Mouse (Mus musculus) NIH3T3 (cell line): ENCODE data around the gene Slc12a8.
A peak's percentile ranks its signal among the peaks of the same experiment; 100 is the strongest.

Source experiments
- DNase-seq: peaks from one replicate; pipeline ENCODE4 v3.0.0-alpha.2; 2012; ENCODE audit warnings: low read depth

Gene Slc12a8

DNA sequence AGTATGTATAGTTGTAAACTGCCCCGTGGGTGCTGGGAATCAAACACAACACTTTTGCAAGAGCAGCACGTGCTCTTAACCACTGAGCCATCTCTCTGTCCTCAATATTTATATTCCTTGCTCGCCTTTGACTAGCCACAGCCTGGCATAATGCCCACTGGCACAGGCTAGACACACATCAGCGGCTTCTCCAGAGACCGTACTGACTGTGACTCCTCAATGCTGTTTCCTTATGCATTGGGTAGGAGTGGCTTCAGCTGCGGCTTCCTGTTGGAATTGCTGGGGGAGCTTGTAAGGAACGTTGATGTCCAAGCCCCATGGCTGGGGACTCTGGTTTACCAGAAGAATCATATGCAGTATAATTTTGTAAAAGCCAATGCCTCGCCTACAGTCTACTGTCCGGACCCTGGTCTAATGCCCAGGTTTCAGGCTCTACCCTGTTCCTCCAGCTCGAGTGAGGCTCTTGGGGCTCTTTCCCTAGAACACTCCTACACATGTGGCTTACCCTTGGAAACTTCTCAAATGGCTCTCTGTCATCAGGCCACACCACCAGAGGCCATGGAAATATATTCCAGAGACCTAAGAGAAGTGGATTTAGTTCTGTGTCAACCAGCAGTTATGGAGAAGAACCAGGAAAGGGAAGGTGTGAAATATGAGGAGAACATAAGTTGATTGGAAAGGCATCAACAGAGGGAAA, 158.2 kb downstream of the Slc12a8 start:
- no peak for DNase-seq

DNA sequence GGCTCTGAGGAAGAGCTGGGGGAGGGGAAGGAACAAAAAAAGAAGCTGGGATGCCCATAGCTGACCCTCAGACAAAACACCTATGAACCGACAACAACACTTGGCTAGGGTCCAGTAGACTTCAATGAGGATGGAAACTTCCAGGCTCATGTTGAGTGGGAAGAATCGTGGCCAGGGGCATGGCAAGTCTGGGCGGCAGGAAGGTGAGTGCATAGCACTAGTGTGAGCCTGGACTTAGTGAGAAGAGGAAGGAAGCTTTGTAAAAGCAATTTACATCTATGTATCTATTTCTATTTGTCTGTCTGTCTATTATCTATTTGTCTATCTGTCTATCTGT, 158.7 kb downstream of the Slc12a8 start:
- DNase-seq = no peak

DNA sequence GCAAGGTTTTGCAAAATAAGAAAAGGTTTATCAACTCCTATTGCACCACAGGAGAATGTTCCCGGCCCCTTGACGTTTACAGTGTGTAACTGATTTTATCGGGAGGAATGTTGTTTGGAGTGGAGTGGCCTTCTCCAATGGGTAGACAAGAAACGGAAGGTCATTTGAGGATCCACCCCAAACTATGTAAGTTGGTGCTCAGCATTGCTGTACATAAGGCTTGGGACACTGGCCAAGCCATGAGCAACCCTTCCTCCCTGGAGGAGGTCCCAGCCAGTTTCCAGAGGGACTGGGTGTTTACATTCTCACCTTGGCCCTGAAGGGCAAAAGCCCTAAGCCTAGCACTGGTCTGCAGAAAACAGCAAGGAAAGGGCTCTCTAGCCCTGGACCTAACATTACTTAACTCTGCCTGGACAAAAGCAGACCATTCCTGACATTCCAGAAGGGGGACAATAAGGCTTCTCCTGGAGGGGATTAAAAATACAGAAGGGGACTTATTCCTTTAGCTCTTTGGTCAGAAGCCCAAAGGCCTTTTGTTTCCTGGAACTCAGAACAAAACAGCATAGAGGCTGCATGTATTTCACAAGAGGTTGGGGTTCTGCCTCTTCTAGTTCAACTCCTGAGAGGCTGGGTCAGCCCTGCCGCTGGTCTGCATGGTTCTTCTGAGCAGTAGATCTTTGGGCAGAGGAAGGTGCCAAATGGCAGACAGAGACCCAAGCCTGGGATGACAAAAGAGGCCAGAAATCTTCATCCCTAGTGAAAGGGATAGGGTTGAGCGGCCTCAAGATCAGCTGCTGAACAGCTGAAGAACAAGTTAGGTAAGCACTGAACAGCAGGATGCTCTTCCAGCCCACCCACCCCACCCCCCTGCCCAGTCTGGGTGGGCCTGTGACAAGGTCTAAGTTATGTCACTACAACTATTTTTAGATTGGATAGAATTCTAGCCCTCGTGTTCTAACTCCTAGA, 159.5 kb downstream of the Slc12a8 start:
- DNase-seq = peak; percentile 93

DNA sequence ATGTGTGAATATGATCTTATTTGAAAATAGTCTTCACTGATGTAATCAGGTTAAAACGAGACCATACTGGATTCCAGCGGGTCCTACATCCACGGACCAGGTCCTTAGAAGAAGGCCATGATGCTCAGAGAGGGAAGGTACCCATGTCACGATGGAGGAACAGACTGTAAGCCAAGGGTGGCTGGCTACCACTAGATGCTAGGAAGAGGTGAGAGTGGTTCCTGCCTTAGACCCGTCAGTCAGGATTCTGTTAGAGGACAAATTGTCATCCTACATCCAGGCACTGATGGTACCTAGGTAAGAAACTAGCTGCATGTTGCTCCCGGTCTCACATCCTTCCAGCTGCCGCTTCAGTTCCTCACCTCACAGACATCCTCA, 160.2 kb downstream of the Slc12a8 start:
- no peak for DNase-seq

DNA sequence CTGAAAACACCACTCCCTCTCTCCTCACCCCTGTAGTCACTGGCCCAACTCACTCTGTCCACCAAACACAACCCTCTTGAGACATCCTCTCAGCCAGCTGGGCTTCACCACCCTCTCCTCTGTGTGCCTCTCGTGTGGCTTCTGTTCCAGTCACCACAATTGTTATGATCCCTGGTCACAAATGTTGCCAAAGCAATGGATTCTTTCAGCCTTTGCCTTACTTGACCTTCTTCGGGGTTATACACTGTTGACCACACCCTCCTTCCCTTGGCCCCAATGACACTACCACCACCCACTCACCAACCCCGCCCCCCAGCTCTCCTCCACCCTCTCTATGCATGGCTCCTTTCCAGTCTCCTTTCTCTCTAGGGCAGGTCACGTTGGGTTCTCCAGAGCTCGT, 160.8 kb downstream of the Slc12a8 start:
- DNase-seq = no peak

GRCm38 (mm10) chr16:33680271-33680670, 163.1 kb downstream of the Slc12a8 start:
- DNase-seq = no peak

- DNase-seq = no peak
Observed at GRCm38 (mm10) chr16:33680816-33681215, 163.7 kb downstream of the Slc12a8 start.

DNA sequence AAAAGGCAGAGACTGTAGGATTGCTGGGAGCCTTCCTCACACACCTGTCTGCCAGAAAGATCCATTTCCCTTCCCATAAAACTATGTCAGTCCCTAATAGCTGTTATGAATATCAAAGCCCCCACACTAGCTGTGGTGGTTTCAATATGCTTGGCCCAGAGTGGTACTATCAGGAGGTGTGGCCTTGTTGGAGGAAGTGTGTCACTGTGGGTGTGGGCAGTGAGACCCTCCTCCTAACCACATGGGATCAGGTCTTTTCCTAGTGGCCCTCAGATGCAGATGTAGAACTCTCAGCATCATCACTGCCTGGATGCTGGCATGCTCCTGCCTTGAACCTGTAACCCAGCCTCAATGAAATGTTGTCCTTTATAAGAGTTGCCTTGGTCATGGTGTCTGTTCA, 164.5 kb downstream of the Slc12a8 start:
- no peak for DNase-seq

- no peak for DNase-seq
Observed at GRCm38 (mm10) chr16:33682651-33683050, 165.5 kb downstream of the Slc12a8 start.

DNA sequence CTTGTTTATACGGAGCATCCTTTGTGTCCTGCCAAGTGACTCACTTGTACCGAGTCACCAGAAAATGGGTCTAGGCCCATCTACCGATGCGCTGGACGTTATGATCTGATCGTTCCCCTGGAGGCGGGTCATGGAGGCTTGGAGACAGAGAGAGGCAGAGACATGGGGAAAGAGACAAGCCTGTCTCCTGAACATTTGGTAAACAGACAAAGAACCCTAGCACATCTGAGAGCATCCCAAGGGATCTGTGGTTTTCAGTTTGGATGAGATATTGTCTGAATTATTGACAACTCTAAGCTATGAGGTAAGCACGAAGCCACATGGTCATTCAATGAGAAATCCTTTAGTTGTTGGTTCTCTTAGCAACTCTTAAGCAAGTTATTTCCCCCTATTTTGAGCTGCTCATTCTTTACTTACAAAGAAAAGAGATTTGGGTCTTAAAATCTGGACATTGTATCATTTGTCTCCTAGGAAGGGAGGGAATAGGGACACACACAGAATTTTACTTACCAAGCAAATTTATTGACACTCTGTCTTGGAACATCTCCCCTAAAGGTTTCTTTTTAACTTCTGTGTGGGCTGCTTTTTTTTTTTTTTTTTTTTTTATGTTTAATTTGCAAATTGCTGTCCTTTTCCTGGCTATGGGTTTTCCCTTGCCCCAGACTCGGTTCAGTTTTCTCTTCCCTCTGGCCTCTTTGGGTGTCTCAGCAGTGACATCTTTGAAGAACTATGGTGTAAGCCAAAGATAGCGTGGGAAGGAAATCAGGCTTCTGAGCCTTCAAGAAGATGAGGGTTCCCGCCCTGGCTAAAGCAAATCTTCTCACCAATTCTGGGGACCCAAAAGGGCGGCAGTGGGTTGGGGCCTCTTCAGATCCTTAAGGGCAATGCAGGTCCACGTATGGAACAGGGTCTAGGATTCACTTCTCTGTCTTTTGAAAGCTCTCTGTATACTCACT, 166.4 kb downstream of the Slc12a8 start:
- peak; percentile 65 for DNase-seq

- DNase-seq = peak; percentile 83
Observed at GRCm38 (mm10) chr16:33684162-33684702, 167.1 kb downstream of the Slc12a8 start, which contains the start of gene Heg1. Gene Heg1, plus strand, starts transcription at chr16:33684370.

DNA sequence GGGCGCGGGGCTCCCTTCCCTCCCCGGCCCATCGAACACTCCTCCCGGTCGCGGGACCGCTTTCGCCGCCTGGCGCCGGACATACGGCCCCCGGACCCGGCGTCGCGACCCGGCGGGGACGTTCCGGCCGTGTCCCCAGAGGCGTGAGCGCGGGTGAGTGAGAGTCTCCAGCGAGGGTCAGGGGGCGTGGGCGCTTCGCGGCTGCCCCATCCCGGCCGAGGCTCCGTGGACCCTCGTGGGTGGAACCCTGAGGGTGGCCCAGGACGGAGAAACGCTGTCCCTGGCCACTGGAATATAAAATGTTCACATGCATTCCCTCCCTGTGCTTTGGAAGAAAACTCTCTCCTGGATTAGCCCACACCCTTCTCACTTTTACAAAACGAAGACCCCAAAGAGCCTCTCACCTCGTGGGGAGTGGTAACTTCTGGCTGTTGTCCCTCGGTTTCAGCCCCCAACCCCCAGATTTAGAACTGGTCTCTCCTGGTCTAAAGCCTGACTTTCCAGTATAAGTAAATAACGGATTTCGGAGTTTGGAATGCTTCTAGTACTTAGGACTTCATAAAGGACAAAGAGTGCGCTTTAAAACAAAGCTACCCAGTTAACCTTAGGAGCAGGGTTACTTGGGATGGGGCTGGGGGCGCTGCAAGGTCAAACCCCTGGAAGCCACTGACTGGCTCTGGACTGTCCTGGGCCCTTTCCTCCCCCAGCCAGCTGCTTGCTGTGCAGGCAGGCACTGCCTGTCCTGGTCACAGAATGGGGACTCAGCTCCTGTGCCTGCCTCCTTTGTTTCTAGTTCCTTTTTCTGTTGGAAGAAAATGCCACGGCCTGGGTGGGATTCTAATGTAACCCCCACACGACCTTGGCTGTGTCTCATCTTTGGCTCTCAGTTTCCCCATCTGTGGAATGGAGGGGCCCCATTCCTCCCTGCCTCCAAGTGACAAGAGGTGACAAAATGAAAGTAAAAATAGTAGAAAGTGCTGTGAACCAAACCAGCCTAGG, 167.9 kb downstream of the Slc12a8 start:
- no peak for DNase-seq

GRCm38 (mm10) chr16:33686056-33686455, 168.9 kb downstream of the Slc12a8 start:
- no peak for DNase-seq

DNA sequence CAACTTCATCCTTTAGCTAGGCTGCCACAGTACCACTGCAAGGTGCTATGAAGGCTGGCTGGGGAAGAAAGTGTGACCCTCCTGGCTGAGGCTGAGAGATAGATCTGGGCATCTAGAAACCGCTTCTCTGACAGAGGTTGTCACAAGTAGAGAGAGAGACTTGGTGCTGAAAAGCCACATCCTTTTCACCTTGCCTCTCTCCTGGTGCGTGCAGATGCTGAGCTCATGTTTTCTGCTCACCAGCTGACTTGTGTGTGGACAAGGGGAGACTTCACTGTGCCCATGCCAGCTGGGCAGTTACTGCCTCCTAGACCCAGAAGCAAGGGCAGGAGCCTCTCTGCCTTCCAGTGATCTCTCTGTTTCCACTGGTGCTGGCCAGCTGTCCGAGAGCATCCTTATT, 170.6 kb downstream of the Slc12a8 start:
- no peak for DNase-seq

- DNase-seq = no peak
Observed at GRCm38 (mm10) chr16:33690975-33691747, 174.0 kb downstream of the Slc12a8 start.

DNA sequence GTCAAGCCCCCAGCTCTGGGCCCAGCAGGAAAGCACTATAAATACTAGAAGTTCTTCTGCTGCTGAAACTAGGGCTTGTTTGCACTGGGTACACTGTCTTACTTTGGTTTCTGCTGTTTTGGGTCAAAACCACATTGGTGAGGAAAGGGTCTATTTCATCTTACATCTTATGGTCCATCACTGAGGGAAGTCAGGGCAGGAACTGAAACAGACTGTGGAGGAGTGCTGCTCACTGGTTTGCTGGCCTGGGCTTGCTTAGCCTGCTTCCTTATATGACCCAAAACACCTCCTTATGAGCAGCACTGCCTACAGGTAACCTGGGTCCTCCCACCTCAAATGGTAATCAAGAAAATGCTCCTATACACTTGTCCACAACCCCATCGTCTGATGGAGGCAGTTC, 176.4 kb downstream of the Slc12a8 start:
- no peak for DNase-seq

DNA sequence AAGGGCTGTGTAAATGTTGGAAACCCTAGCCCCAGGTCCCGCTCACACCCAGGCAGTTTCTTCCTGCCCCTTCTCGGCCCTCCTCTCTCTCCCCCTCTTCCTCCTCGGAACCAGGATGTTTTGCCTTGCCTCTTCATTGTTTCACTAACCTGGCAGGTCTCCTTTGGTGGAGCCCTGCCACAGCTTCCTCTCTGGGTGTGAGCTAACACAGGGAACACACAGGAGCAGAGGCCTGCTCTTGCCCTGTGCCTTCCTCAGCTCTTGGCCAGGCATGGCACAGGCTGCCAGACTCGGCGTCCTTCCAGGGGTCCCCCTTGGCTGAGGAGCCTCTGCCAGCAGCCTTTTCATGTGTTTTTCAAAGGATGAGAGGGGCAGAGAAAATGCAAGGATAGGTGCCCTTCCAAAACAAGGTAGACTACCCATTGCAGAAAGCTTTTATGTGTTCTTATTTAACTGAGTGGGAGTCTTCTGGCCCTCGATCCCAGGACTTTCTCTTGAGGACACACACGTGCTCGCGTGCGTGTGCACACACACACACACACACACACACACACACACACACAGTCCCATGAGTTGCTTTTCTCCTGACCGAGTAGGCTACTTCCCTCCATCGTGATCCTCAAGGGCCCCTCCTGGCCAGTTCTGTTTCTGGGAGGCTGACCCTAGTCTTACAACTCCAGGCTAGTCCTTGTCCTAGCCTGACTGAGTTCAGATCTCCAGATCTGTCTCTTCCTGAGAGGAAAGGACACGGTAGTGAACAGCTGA, 179.9 kb downstream of the Slc12a8 start:
- DNase-seq = no peak

- no peak for DNase-seq
Observed at GRCm38 (mm10) chr16:33697576-33698276, 180.6 kb downstream of the Slc12a8 start.
